10 mouse cellular contexts compared by ENCODE assay signal in the genomic region with DNA sequence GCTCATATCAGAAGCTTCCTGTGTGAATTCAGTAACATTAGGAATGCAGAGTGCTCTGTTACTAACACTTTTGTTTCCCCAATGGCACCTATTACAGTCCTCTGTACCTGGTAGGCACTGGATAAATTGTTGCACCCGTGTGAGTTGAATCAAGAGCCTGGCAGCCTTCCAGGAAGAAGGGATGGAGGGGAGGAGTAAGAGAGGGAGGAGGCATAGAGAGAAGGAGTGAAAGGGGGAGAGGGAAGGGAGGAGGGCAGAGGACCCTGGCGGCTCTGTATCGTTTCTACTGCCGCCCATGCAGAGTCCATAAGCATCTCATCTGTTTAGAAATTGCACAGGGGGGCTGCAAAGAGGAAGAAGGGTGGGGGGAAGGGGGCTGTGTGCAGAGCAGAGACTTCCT.
A peak's percentile ranks its signal among the peaks of the same experiment; 100 is the strongest.
DNase-seq lines count a peak whose midpoint lies in the region; ATAC-seq and TF ChIP-seq lines count a peak whose summit lies in the region.
"Had no signal": no experiment of that assay in that cellular context is flagged by ENCODE, and none has a peak within 500 bp of the region (broad histone marks: within the 10 kb centered on the region; RNA-seq: fewer than 3 reads in every experiment).

No protein-coding gene starts in this region.

- peak overlapping the region; percentile 44; the same call in 1 of the 2 replicates for H3K27ac ChIP-seq in forebrain, embryonic 10.5 days
- H3K27ac ChIP-seq in forebrain, embryonic 16.5 days (ENCODE audit: low read length) = no peak overlapping the region
- H3K27ac ChIP-seq in lung, embryonic 16.5 days (ENCODE audit: low read length) = 0 out of 2 replicates have a peak overlapping the region, but pooled peaks have one; percentile 0
- no peak overlapping the region; the same call in 1 of the 2 replicates for H3K27ac ChIP-seq in hindbrain, embryonic 16.5 days (ENCODE audit: low read depth, low read length)
- H3K27ac ChIP-seq in midbrain, postnatal 0 days (ENCODE audit: low read depth, low read length) = 0 out of 2 replicates have a peak overlapping the region, but pooled peaks have one; percentile 12

- no peak for DNase-seq in forebrain, embryonic 10.5 days (ENCODE audit: extremely low spot score, low spot score)
- DNase-seq in lung, adult 18-20 months = no peak
- DNase-seq in midbrain, postnatal 0 days (ENCODE audit: low spot score) = no peak
- DNase-seq in B cell, adult 2 months = no peak
- DNase-seq: gastrocnemius, postnatal 36 days had no signal

- 60% methylated on average over 4 of the region's 4 CpGs for WGBS in forebrain, embryonic 10.5 days
- WGBS in forebrain, embryonic 16.5 days = 13% methylated on average over 4 of the region's 4 CpGs
- WGBS in lung, embryonic 16.5 days = 2% methylated on average over 4 of the region's 4 CpGs
- WGBS in hindbrain, embryonic 16.5 days = 15% methylated on average over 4 of the region's 4 CpGs
- 11% methylated on average over 4 of the region's 4 CpGs for WGBS in midbrain, postnatal 0 days

- no peak overlapping the region for H3K4me2 ChIP-seq in forebrain, embryonic 16.5 days (ENCODE audit: low read length)
- 0 out of 2 replicates have a peak overlapping the region, but pooled peaks have one; percentile 6 for H3K4me2 ChIP-seq in lung, embryonic 16.5 days (ENCODE audit: low read depth, low read length)
- H3K4me2 ChIP-seq in hindbrain, embryonic 16.5 days (ENCODE audit: low read length) = no peak overlapping the region
- no peak overlapping the region for H3K4me2 ChIP-seq in midbrain, postnatal 0 days (ENCODE audit: low read depth, low read length, poor library complexity, severe bottlenecking)

- 0 out of 2 replicates have a peak, but pooled peaks cover 5% of the 10 kb centered on the region for H3K27me3 ChIP-seq in forebrain, embryonic 10.5 days (ENCODE audit: poor library complexity, severe bottlenecking)
- H3K27me3 ChIP-seq in forebrain, embryonic 16.5 days (replicated peaks; ENCODE audit: control insufficient read depth, insufficient read depth, low read length) = no peaks in the 10 kb centered on the region
- no peaks in the 10 kb centered on the region for H3K27me3 ChIP-seq in lung, embryonic 16.5 days (ENCODE audit: control insufficient read depth, insufficient read depth, low read depth, low read length)
- no peaks in the 10 kb centered on the region for H3K27me3 ChIP-seq in hindbrain, embryonic 16.5 days (replicated peaks; ENCODE audit: control insufficient read depth, insufficient read depth, low read length)
- H3K27me3 ChIP-seq in midbrain, postnatal 0 days (ENCODE audit: insufficient read depth, low read length) = no peaks in the 10 kb centered on the region

- no peaks in the 10 kb centered on the region for H3K36me3 ChIP-seq in forebrain, embryonic 10.5 days (replicated peaks)
- no peaks in the 10 kb centered on the region for H3K36me3 ChIP-seq in forebrain, embryonic 16.5 days (ENCODE audit: control insufficient read depth, insufficient read depth)
- no peaks in the 10 kb centered on the region for H3K36me3 ChIP-seq in lung, embryonic 16.5 days (ENCODE audit: control insufficient read depth, insufficient read depth, low read length)
- H3K36me3 ChIP-seq in hindbrain, embryonic 16.5 days (ENCODE audit: control insufficient read depth, insufficient read depth, low read length) = no peaks in the 10 kb centered on the region
- H3K36me3 ChIP-seq in midbrain, postnatal 0 days (ENCODE audit: insufficient read depth, low read length) = no peaks in the 10 kb centered on the region
- H3K36me3 ChIP-seq: G1E had no signal

- no peak for ATAC-seq in forebrain, embryonic 16.5 days
- peak; percentile 55; the same call in 1 of the 2 replicates for ATAC-seq in lung, embryonic 16.5 days (ENCODE audit: low read depth)
- peak; percentile 64 for ATAC-seq in hindbrain, embryonic 16.5 days
- ATAC-seq in midbrain, postnatal 0 days (ENCODE audit: low FRiP score) = no peak
- no peak for ATAC-seq in erythroblast, adult 5-6 weeks (replicated peaks; ENCODE audit: low FRiP score, poor library complexity, severe bottlenecking)

- TF ChIP-seq CTCF in midbrain, postnatal 0 days (IDR thresholded peaks at IDR 0.05) = no peak

- H3K9me3 ChIP-seq in forebrain, embryonic 10.5 days = no peaks in the 10 kb centered on the region
- no peaks in the 10 kb centered on the region for H3K9me3 ChIP-seq in forebrain, embryonic 16.5 days (ENCODE audit: control insufficient read depth, low read length)
- no peaks in the 10 kb centered on the region for H3K9me3 ChIP-seq in lung, embryonic 16.5 days (ENCODE audit: control insufficient read depth, low read length)
- H3K9me3 ChIP-seq in hindbrain, embryonic 16.5 days (ENCODE audit: control insufficient read depth, low read length) = no peaks in the 10 kb centered on the region
- H3K9me3 ChIP-seq in midbrain, postnatal 0 days (ENCODE audit: low read length) = no peaks in the 10 kb centered on the region

- H3K4me1 ChIP-seq in forebrain, embryonic 10.5 days = peaks cover 20% of the 10 kb centered on the region
- H3K4me1 ChIP-seq in forebrain, embryonic 16.5 days (replicated peaks; ENCODE audit: control insufficient read depth, insufficient read depth, low read length) = peaks cover 7% of the 10 kb centered on the region
- H3K4me1 ChIP-seq in lung, embryonic 16.5 days (replicated peaks; ENCODE audit: control insufficient read depth, insufficient read depth, low read length) = peaks cover 13% of the 10 kb centered on the region
- peaks cover 9% of the 10 kb centered on the region for H3K4me1 ChIP-seq in hindbrain, embryonic 16.5 days (ENCODE audit: control insufficient read depth, insufficient read depth, low read depth, low read length)
- 0 out of 2 replicates have a peak, but pooled peaks cover 4% of the 10 kb centered on the region for H3K4me1 ChIP-seq in midbrain, postnatal 0 days (ENCODE audit: insufficient read depth, low read length)

- H3K9ac ChIP-seq in forebrain, embryonic 16.5 days (replicated peaks; ENCODE audit: low read depth, low read length) = no peak overlapping the region
- H3K9ac ChIP-seq in lung, embryonic 16.5 days (ENCODE audit: low read length) = no peak overlapping the region; the same call in 1 of the 2 replicates
- H3K9ac ChIP-seq in hindbrain, embryonic 16.5 days (ENCODE audit: low read depth, low read length) = 0 out of 2 replicates have a peak overlapping the region, but pooled peaks have one; percentile 4
- no peak overlapping the region for H3K9ac ChIP-seq in midbrain, postnatal 0 days (replicated peaks; ENCODE audit: low read length, poor library complexity, severe bottlenecking)

- no peak overlapping the region for H3K4me3 ChIP-seq in forebrain, embryonic 10.5 days
- H3K4me3 ChIP-seq in forebrain, embryonic 16.5 days (replicated peaks; ENCODE audit: low read length) = no peak overlapping the region
- H3K4me3 ChIP-seq in lung, embryonic 16.5 days (ENCODE audit: low read length) = no peak overlapping the region
- no peak overlapping the region for H3K4me3 ChIP-seq in hindbrain, embryonic 16.5 days (ENCODE audit: low read length)
- H3K4me3 ChIP-seq in midbrain, postnatal 0 days (ENCODE audit: low read depth, low read length) = no peak overlapping the region

Comparison
In these comparisons a context has a peak if more than half of its experiments do, and no peak if none do; other contexts are left out.
1. H3K27ac ChIP-seq: peak in forebrain, embryonic 10.5 days (single experiment), lung, embryonic 16.5 days (single experiment) and midbrain, postnatal 0 days (single experiment); none in forebrain, embryonic 16.5 days (single experiment) and hindbrain, embryonic 16.5 days (single experiment).
2. ATAC-seq: peak in lung, embryonic 16.5 days (single experiment) and hindbrain, embryonic 16.5 days (single experiment); none in forebrain, embryonic 16.5 days (single experiment), midbrain, postnatal 0 days (single experiment) and erythroblast, adult 5-6 weeks (single experiment).